Mouse (Mus musculus) fat pad, adult 2 months (tissue): Measurements from ENCODE around the gene Slc35e3.
"Not testable (repeated sequence)": the region's sequence is repeated elsewhere in the genome, so short reads cannot be mapped to it uniquely, and the experiment has no call there.

Source experiments
- DNase-seq: peaks from one replicate; pipeline ENCODE4 v3.0.0-alpha.2; 2011; ENCODE audit warnings: low read depth, low spot score; ENCODE audit errors: extremely low read depth

Gene Slc35e3

GRCm38 (mm10) chr10:117750529-117751281 is 4.5 kb upstream of the Slc35e3 start:
- no peak for DNase-seq

GRCm38 (mm10) chr10:117749787-117750343 is 3.7 kb upstream of the Slc35e3 start:
- DNase-seq, result no peak

- no peak for DNase-seq
Observed at GRCm38 (mm10) chr10:117749050-117749686, 3.0 kb upstream of the Slc35e3 start.

GRCm38 (mm10) chr10:117748276-117749049 is 2.3 kb upstream of the Slc35e3 start:
- DNase-seq, result no peak

- DNase-seq, result no peak
Observed at GRCm38 (mm10) chr10:117747711-117748110, 1.5 kb upstream of the Slc35e3 start.

GRCm38 (mm10) chr10:117745570-117746296 is 432 bp downstream of the Slc35e3 start:
- DNase-seq, result not testable (repeated sequence)

GRCm38 (mm10) chr10:117743917-117744316 is 2.2 kb downstream of the Slc35e3 start:
- no peak for DNase-seq

GRCm38 (mm10) chr10:117743182-117743581 is 3.0 kb downstream of the Slc35e3 start:
- DNase-seq, result no peak

- no peak for DNase-seq
Observed at GRCm38 (mm10) chr10:117742618-117743017, 3.5 kb downstream of the Slc35e3 start.

GRCm38 (mm10) chr10:117741698-117742475 is 4.3 kb downstream of the Slc35e3 start:
- DNase-seq, result no peak

GRCm38 (mm10) chr10:117740921-117741320 is 5.2 kb downstream of the Slc35e3 start:
- no peak for DNase-seq

- no peak for DNase-seq
Observed at GRCm38 (mm10) chr10:117740171-117740570, 6.0 kb downstream of the Slc35e3 start.

GRCm38 (mm10) chr10:117739648-117739948 is 6.6 kb downstream of the Slc35e3 start:
- no peak for DNase-seq

- DNase-seq, result no peak
Observed at GRCm38 (mm10) chr10:117738928-117739647, 7.1 kb downstream of the Slc35e3 start.

- DNase-seq, result no peak
Observed at GRCm38 (mm10) chr10:117738140-117738921, 7.8 kb downstream of the Slc35e3 start.

- not testable (repeated sequence) for DNase-seq
Observed at GRCm38 (mm10) chr10:117737498-117737897, 8.7 kb downstream of the Slc35e3 start.

GRCm38 (mm10) chr10:117737075-117737474 is 9.1 kb downstream of the Slc35e3 start:
- no peak for DNase-seq

- no peak for DNase-seq
Observed at GRCm38 (mm10) chr10:117736573-117736972, 9.6 kb downstream of the Slc35e3 start.

- not testable (repeated sequence) for DNase-seq
Observed at GRCm38 (mm10) chr10:117735396-117735795, 10.8 kb downstream of the Slc35e3 start.
